Mouse (Mus musculus) E14TG2a.4 (cell line): ENCODE results near the gene Pak3.

Experiments
- CTCF ChIP-seq: conservative IDR thresholded peaks from 2 replicates; pipeline ENCODE4 v1.5.1; 2014; ENCODE audit warnings: low read length
- POU5F1 ChIP-seq: IDR thresholded peaks from 2 replicates; pipeline ENCODE4 v1.6.1; 2014; ENCODE audit warnings: low read length, borderline replicate concordance

GRCm38 (mm10) chrX:143520195-143520594 lies 1.8 kb downstream of the Pak3 start:
- no peak for TF ChIP-seq CTCF
- TF ChIP-seq POU5F1 = no peak
